Mouse (Mus musculus): ENCODE measurements around the gene Cacna2d1. TPM values are rescaled to one million over a fixed set of nuclear protein-coding genes. Genes with fewer than 3 reads are reported as not detected.
A peak's percentile ranks its signal among the peaks of the same experiment; 100 is the strongest.

Cacna2d1 gene
- polyA plus RNA-seq, 1 experiment from 2014 or later = 38.6 TPM

- Histone ChIP-seq H3K27me3 (peaks cover 56% of the 10 kb centered on the region), H3K4me2 (replicated peaks) (no peak overlapping the region), H3K27ac (replicated peaks) (no peak overlapping the region), H3K4me1 (peaks cover 17% of the 10 kb centered on the region), H3K4me3 (no peak overlapping the region), H3K9ac (replicated peaks) (no peak overlapping the region), H3K36me3 (no peaks in the 10 kb centered on the region), H3K9me3 (no peaks in the 10 kb centered on the region)
- WGBS = 5% methylated on average over 4 of the region's 4 CpGs
- peak; percentile 97 for ATAC-seq (ENCODE audit: low FRiP score, low read depth)
These were observed 51.4 kb downstream of the Cacna2d1 start for GRCm38 (mm10) chr5:15985901-15986300.

- peaks cover 51% of the 10 kb centered on the region for H3K27me3 ChIP-seq
- no peaks in the 10 kb centered on the region for H3K9me3 ChIP-seq
- H3K9ac ChIP-seq (replicated peaks) = no peak overlapping the region
- no peak overlapping the region for H3K4me3 ChIP-seq
- H3K4me2 ChIP-seq (replicated peaks) = 0 out of 2 replicates have a peak overlapping the region, but pooled peaks have one; percentile 2
- H3K27ac ChIP-seq (replicated peaks) = peak overlapping the region; percentile 71
- WGBS = 51% methylated on average over 12 of the region's 12 CpGs
- ATAC-seq (ENCODE audit: low FRiP score, low read depth) = peak; percentile 52; the same call in 1 of the 2 replicates
- H3K36me3 ChIP-seq = no peaks in the 10 kb centered on the region
- H3K4me1 ChIP-seq = peaks cover 12% of the 10 kb centered on the region
These were observed 57.1 kb downstream of the Cacna2d1 start for GRCm38 (mm10) chr5:15991428-15992139.

- H3K27ac ChIP-seq (replicated peaks) = peak overlapping the region; percentile 54; the same call in 1 of the 2 replicates
- peak; percentile 79 for ATAC-seq (ENCODE audit: low FRiP score, low read depth)
- no peak overlapping the region for H3K4me2 ChIP-seq (replicated peaks)
- no peaks in the 10 kb centered on the region for H3K9me3 ChIP-seq
- no peak overlapping the region for H3K9ac ChIP-seq (replicated peaks)
- no peaks in the 10 kb centered on the region for H3K36me3 ChIP-seq
- H3K4me1 ChIP-seq = peaks cover 12% of the 10 kb centered on the region
- H3K27me3 ChIP-seq = peaks cover 62% of the 10 kb centered on the region
- no peak overlapping the region for H3K4me3 ChIP-seq
- WGBS = 36% methylated on average over 4 of the region's 4 CpGs
These were observed 58.9 kb downstream of the Cacna2d1 start for GRCm38 (mm10) chr5:15993252-15993944.

GRCm38 (mm10) chr5:15997190-15997589, 62.7 kb downstream of the Cacna2d1 start:
- WGBS = 72% methylated on average over 3 of the region's 3 CpGs
- ATAC-seq (ENCODE audit: low FRiP score, low read depth) = no peak
- H3K27me3 ChIP-seq = peaks cover 56% of the 10 kb centered on the region

GRCm38 (mm10) chr5:15997769-15998168, 63.3 kb downstream of the Cacna2d1 start:
- Histone ChIP-seq H3K4me1 (peaks cover 10% of the 10 kb centered on the region), H3K27ac (replicated peaks) (no peak overlapping the region), H3K9ac (replicated peaks) (no peak overlapping the region), H3K9me3 (no peaks in the 10 kb centered on the region), H3K36me3 (no peaks in the 10 kb centered on the region), H3K27me3 (peaks cover 56% of the 10 kb centered on the region), H3K4me2 (replicated peaks) (no peak overlapping the region), H3K4me3 (no peak overlapping the region)
- ATAC-seq (ENCODE audit: low FRiP score, low read depth) = no peak
- 97% methylated on average over 1 of the region's 1 CpGs for WGBS

More at GRCm38 (mm10) chr5:15997190-15997589, 62.7 kb downstream of the Cacna2d1 start:
- Histone ChIP-seq H3K4me3 (no peak overlapping the region), H3K4me1 (peaks cover 5% of the 10 kb centered on the region; the same call in 1 of the 2 replicates), H3K9ac (replicated peaks) (no peak overlapping the region), H3K36me3 (no peaks in the 10 kb centered on the region), H3K9me3 (no peaks in the 10 kb centered on the region), H3K27ac (replicated peaks) (no peak overlapping the region), H3K4me2 (replicated peaks) (no peak overlapping the region)

GRCm38 (mm10) chr5:16000917-16001316, 66.4 kb downstream of the Cacna2d1 start:
- no peak for ATAC-seq (ENCODE audit: low FRiP score, low read depth)
- Histone ChIP-seq H3K27ac (replicated peaks) (no peak overlapping the region), H3K4me1 (peaks cover 20% of the 10 kb centered on the region), H3K27me3 (peaks cover 47% of the 10 kb centered on the region), H3K9me3 (no peaks in the 10 kb centered on the region), H3K4me3 (no peak overlapping the region), H3K9ac (replicated peaks) (no peak overlapping the region), H3K4me2 (replicated peaks) (no peak overlapping the region), H3K36me3 (no peaks in the 10 kb centered on the region)
- 79% methylated on average over 2 of the region's 2 CpGs for WGBS

GRCm38 (mm10) chr5:16002431-16003063, 68.1 kb downstream of the Cacna2d1 start:
- no peak overlapping the region for H3K4me3 ChIP-seq
- H3K9me3 ChIP-seq = no peaks in the 10 kb centered on the region
- no peaks in the 10 kb centered on the region for H3K36me3 ChIP-seq
- peak; percentile 80 for ATAC-seq (ENCODE audit: low FRiP score, low read depth)
- 14% methylated on average over 9 of the region's 9 CpGs for WGBS
- peaks cover 44% of the 10 kb centered on the region for H3K27me3 ChIP-seq
- no peak overlapping the region for H3K9ac ChIP-seq (replicated peaks)
- peak overlapping the region; percentile 70 for H3K27ac ChIP-seq (replicated peaks)
- H3K4me2 ChIP-seq (replicated peaks) = peak overlapping the region; percentile 7
- H3K4me1 ChIP-seq = peaks cover 20% of the 10 kb centered on the region

GRCm38 (mm10) chr5:16004305-16004704, 69.8 kb downstream of the Cacna2d1 start:
- Histone ChIP-seq H3K27me3 (peaks cover 40% of the 10 kb centered on the region), H3K4me1 (peaks cover 20% of the 10 kb centered on the region), H3K27ac (replicated peaks) (peak overlapping the region; percentile 76), H3K36me3 (no peaks in the 10 kb centered on the region), H3K4me3 (no peak overlapping the region), H3K4me2 (replicated peaks) (no peak overlapping the region), H3K9ac (replicated peaks) (no peak overlapping the region), H3K9me3 (no peaks in the 10 kb centered on the region)
- WGBS = 48% methylated on average over 4 of the region's 6 CpGs
- peak; percentile 73 for ATAC-seq (ENCODE audit: low FRiP score, low read depth)

GRCm38 (mm10) chr5:16006964-16007363, 72.5 kb downstream of the Cacna2d1 start:
- H3K27ac ChIP-seq (replicated peaks) = no peak overlapping the region
- H3K9ac ChIP-seq (replicated peaks) = no peak overlapping the region
- no peak overlapping the region for H3K4me2 ChIP-seq (replicated peaks)
- no peaks in the 10 kb centered on the region for H3K9me3 ChIP-seq
- no peaks in the 10 kb centered on the region for H3K36me3 ChIP-seq
- WGBS = 88% methylated on average over 6 of the region's 6 CpGs
- peaks cover 24% of the 10 kb centered on the region for H3K27me3 ChIP-seq
- ATAC-seq (ENCODE audit: low FRiP score, low read depth) = no peak
- H3K4me1 ChIP-seq = peaks cover 20% of the 10 kb centered on the region
- no peak overlapping the region for H3K4me3 ChIP-seq

GRCm38 (mm10) chr5:16013649-16014048, 79.2 kb downstream of the Cacna2d1 start:
- Histone ChIP-seq H3K9ac (replicated peaks) (no peak overlapping the region), H3K27ac (replicated peaks) (no peak overlapping the region), H3K27me3 (peaks cover 9% of the 10 kb centered on the region; the same call in 1 of the 2 replicates), H3K4me3 (no peak overlapping the region), H3K4me2 (replicated peaks) (no peak overlapping the region), H3K36me3 (no peaks in the 10 kb centered on the region), H3K4me1 (no peaks in the 10 kb centered on the region), H3K9me3 (no peaks in the 10 kb centered on the region)
- WGBS = 70% methylated on average over 2 of the region's 2 CpGs
- ATAC-seq (ENCODE audit: low FRiP score, low read depth) = no peak

- H3K4me2 ChIP-seq (replicated peaks) = no peak overlapping the region
- H3K4me1 ChIP-seq = no peaks in the 10 kb centered on the region
- no peak overlapping the region for H3K9ac ChIP-seq (replicated peaks)
- H3K4me3 ChIP-seq = no peak overlapping the region
- ATAC-seq (ENCODE audit: low FRiP score, low read depth) = no peak
- no peaks in the 10 kb centered on the region for H3K36me3 ChIP-seq
- H3K27ac ChIP-seq (replicated peaks) = no peak overlapping the region
- peaks cover 3% of the 10 kb centered on the region; the same call in 1 of the 2 replicates for H3K27me3 ChIP-seq
- H3K9me3 ChIP-seq = no peaks in the 10 kb centered on the region
- WGBS = 69% methylated on average over 2 of the region's 2 CpGs
These were observed 79.9 kb downstream of the Cacna2d1 start for GRCm38 (mm10) chr5:16014392-16014791.

Data from midbrain, embryonic 12.5 days (tissue).